Comparison of ENCODE assay signal across 21 mouse cellular contexts in genomic region chr11:34940151-34940550, GRCm38 (mm10).
DNase-seq lines count a peak whose midpoint lies in the region.
"Had no signal": no experiment of that assay in that cellular context is flagged by ENCODE, and none has a peak within 500 bp of the region (broad histone marks: within the 10 kb centered on the region; RNA-seq: fewer than 3 reads in every experiment).

No protein-coding gene starts in this region.

- WGBS in embryonic facial prominence, embryonic 10.5 days: 73% methylated on average over 8 of the region's 8 CpGs

- H3K4me1 ChIP-seq in embryonic facial prominence, embryonic 10.5 days: peaks cover 16% of the 10 kb centered on the region
- H3K4me1 ChIP-seq: embryonic facial prominence, embryonic 12.5 days; liver, embryonic 13.5 days; megakaryocyte, embryonic 14.5 days; stomach, embryonic 15.5 days had no signal

- no peak overlapping the region for H3K4me3 ChIP-seq in embryonic facial prominence, embryonic 10.5 days
- H3K4me3 ChIP-seq: embryonic facial prominence, embryonic 12.5 days; heart, adult 2 months; heart, embryonic 13.5 days; liver, embryonic 13.5 days; megakaryocyte, embryonic 14.5 days; stomach, embryonic 15.5 days had no signal

- H3K27ac ChIP-seq in embryonic facial prominence, embryonic 10.5 days (replicated peaks): no peak overlapping the region
- H3K27ac ChIP-seq: embryonic facial prominence, embryonic 12.5 days; heart, adult 2 months; heart, embryonic 13.5 days; liver, embryonic 13.5 days; stomach, embryonic 15.5 days had no signal

- peak; percentile 25 for DNase-seq in embryo, embryonic 10 days (ENCODE audit: low spot score)
- DNase-seq in embryo, embryonic 11 days: no peak
- DNase-seq in left cerebral cortex, postnatal 4 days: peak; percentile 70
- no peak for DNase-seq in left cerebral cortex, adult 11 months (ENCODE audit: low spot score)
- DNase-seq in cerebellum, adult 9-10 months: peak; percentile 9
- DNase-seq in embryonic facial prominence, embryonic 10.5 days (ENCODE audit: low spot score): peak; percentile 28
- DNase-seq in adrenal gland, postnatal 14 days: no peak
- DNase-seq in gastrocnemius, postnatal 4 days (ENCODE audit: low spot score in 2 of 2): no peak
- DNase-seq: forebrain, postnatal 0 days; gastrocnemius, postnatal 25 days; heart, adult 2 months; kidney, postnatal 25 days; liver, embryonic 13.5 days; lung, embryonic 14.5 days; lung, postnatal 36 days; right cerebral cortex, adult 18-20 months; thymus, postnatal 25 days had no signal

- no peaks in the 10 kb centered on the region for H3K9me3 ChIP-seq in embryonic facial prominence, embryonic 10.5 days
- H3K9me3 ChIP-seq: embryonic facial prominence, embryonic 12.5 days; heart, embryonic 13.5 days; liver, embryonic 13.5 days; megakaryocyte, embryonic 14.5 days; stomach, embryonic 15.5 days had no signal

- no peaks in the 10 kb centered on the region for H3K36me3 ChIP-seq in embryonic facial prominence, embryonic 10.5 days (replicated peaks)
- H3K36me3 ChIP-seq: embryonic facial prominence, embryonic 12.5 days; heart, embryonic 13.5 days; liver, embryonic 13.5 days; stomach, embryonic 15.5 days had no signal

- intact Hi-C loops in left cerebral cortex, postnatal 4 days (cut with DNase I): no loop called here

- H3K27me3 ChIP-seq in embryonic facial prominence, embryonic 10.5 days (replicated peaks; ENCODE audit: low read depth, poor library complexity, severe bottlenecking): no peaks in the 10 kb centered on the region; the same call in 1 of the 2 replicates
- H3K27me3 ChIP-seq: embryonic facial prominence, embryonic 12.5 days; heart, embryonic 13.5 days; liver, embryonic 13.5 days; megakaryocyte, embryonic 14.5 days; stomach, embryonic 15.5 days had no signal

Comparison
In these comparisons a context has a peak if more than half of its experiments do, and no peak if none do; other contexts are left out.
1. DNase-seq: peak in embryo, embryonic 10 days (single experiment), left cerebral cortex, postnatal 4 days (single experiment), cerebellum, adult 9-10 months (single experiment) and embryonic facial prominence, embryonic 10.5 days (single experiment); none in embryo, embryonic 11 days (single experiment), left cerebral cortex, adult 11 months (single experiment), adrenal gland, postnatal 14 days (single experiment) and gastrocnemius, postnatal 4 days (0 of 2).